Mouse (Mus musculus) mesoderm, embryonic 11.5 days (tissue): ENCODE measurements at regions not wholly inside any gene's neighbourhood (a gene's known extent, or its start where the extent isn't known, plus 50 kb on each side); places are given as distances from the start of the nearest gene placed in this dataset.

Experiments
- DNase-seq: peaks from one replicate; pipeline ENCODE4 v3.0.0-alpha.2; 2012; ENCODE audit warnings: low read depth, low spot score

GRCm38 (mm10) chr16:47081896-47082295 is 583.6 kb upstream of the Nectin3 start:
- no peak for DNase-seq

- no peak for DNase-seq
These were observed 582.0 kb upstream of the Nectin3 start for GRCm38 (mm10) chr16:47080330-47080729.

- DNase-seq: no peak
These were observed 561.1 kb upstream of the Nectin3 start for GRCm38 (mm10) chr16:47059293-47059963.

GRCm38 (mm10) chr16:47058811-47059210 is 560.5 kb upstream of the Nectin3 start:
- no peak for DNase-seq

- DNase-seq: no peak
These were observed 527.6 kb upstream of the Nectin3 start for GRCm38 (mm10) chr16:47025971-47026370.

GRCm38 (mm10) chr16:47017486-47017885 is 519.2 kb upstream of the Nectin3 start:
- no peak for DNase-seq

GRCm38 (mm10) chr16:46982910-46983600 is 484.7 kb upstream of the Nectin3 start:
- peak; percentile 12 for DNase-seq

- no peak for DNase-seq
These were observed 484.1 kb upstream of the Nectin3 start for GRCm38 (mm10) chr16:46982272-46982909.

- DNase-seq: no peak
These were observed 467.4 kb upstream of the Nectin3 start for GRCm38 (mm10) chr16:46965741-46966140.

- DNase-seq: no peak
These were observed 458.7 kb upstream of the Nectin3 start for GRCm38 (mm10) chr16:46956990-46957389.

GRCm38 (mm10) chr16:46926060-46926459 is 427.7 kb upstream of the Nectin3 start:
- no peak for DNase-seq

- DNase-seq: peak; percentile 28
These were observed 396.4 kb upstream of the Nectin3 start for GRCm38 (mm10) chr16:46894576-46895203.

GRCm38 (mm10) chr16:46878739-46879138 is 380.4 kb upstream of the Nectin3 start:
- no peak for DNase-seq

GRCm38 (mm10) chr16:46863959-46864358 is 365.6 kb upstream of the Nectin3 start:
- no peak for DNase-seq

GRCm38 (mm10) chr16:46849534-46849933 is 351.2 kb upstream of the Nectin3 start:
- DNase-seq: no peak

- no peak for DNase-seq
These were observed 350.4 kb upstream of the Nectin3 start for GRCm38 (mm10) chr16:46848755-46849154.

GRCm38 (mm10) chr16:46847707-46848356 is 349.5 kb upstream of the Nectin3 start:
- no peak for DNase-seq

- no peak for DNase-seq
These were observed 342.9 kb upstream of the Nectin3 start for GRCm38 (mm10) chr16:46841179-46841578.

- no peak for DNase-seq
These were observed 342.4 kb upstream of the Nectin3 start for GRCm38 (mm10) chr16:46840764-46841163.

- DNase-seq: no peak
These were observed 326.8 kb upstream of the Nectin3 start for GRCm38 (mm10) chr16:46825147-46825546.

- no peak for DNase-seq
These were observed 324.4 kb upstream of the Nectin3 start for GRCm38 (mm10) chr16:46822753-46823152.

GRCm38 (mm10) chr16:46818215-46818614 is 319.9 kb upstream of the Nectin3 start:
- no peak for DNase-seq
